Mouse (Mus musculus): Measurements from ENCODE around the gene Gys1. TPM values are rescaled to one million over a fixed set of nuclear protein-coding genes. Genes with fewer than 3 reads are reported as not detected.

Gys1 gene
- polyA plus RNA-seq, 1 experiment from 2014 or later: 32.7 TPM

DNA sequence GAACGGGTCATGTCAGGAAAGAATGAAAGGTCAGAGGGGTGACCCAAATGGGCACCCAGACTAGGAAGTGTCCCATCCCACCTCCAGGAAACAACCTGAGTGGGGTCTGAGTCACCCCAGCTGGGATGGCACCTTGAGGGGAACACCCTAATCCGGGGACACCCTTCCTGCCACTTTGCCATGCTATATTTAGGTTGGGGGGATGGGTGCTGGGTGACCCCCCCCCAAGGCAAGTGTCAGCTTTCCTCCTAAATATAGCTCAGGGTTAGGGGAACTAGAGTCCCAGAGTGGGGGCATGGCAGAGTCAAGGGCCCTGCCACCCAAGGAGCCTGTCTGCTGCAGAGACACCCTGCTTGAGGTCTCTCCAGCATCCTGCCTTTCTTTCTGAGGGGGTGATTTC, 22.2 kb upstream of the Gys1 start:
- Histone ChIP-seq H3K4me2 (replicated peaks; ENCODE audit: low read depth, low read length) (no peak overlapping the region), H3K27ac (ENCODE audit: low read length) (no peak overlapping the region), H3K9ac (replicated peaks; ENCODE audit: low read depth, low read length) (no peak overlapping the region), H3K4me1 (ENCODE audit: control insufficient read depth, insufficient read depth, low read length) (peaks cover 16% of the 10 kb centered on the region; the same call in 1 of the 2 replicates), H3K27me3 (ENCODE audit: control insufficient read depth, insufficient read depth, low read length) (peaks cover 31% of the 10 kb centered on the region), H3K9me3 (ENCODE audit: control insufficient read depth, low read depth, low read length) (no peaks in the 10 kb centered on the region), H3K36me3 (ENCODE audit: control insufficient read depth, insufficient read depth, low read length) (no peaks in the 10 kb centered on the region), H3K4me3 (ENCODE audit: low read depth, low read length) (no peak overlapping the region)
- ATAC-seq (ENCODE audit: insufficient number of reproducible peaks, insufficient read depth, low FRiP score, low read depth): no peak
- 78% methylated on average over 2 of the region's 2 CpGs for WGBS

DNA sequence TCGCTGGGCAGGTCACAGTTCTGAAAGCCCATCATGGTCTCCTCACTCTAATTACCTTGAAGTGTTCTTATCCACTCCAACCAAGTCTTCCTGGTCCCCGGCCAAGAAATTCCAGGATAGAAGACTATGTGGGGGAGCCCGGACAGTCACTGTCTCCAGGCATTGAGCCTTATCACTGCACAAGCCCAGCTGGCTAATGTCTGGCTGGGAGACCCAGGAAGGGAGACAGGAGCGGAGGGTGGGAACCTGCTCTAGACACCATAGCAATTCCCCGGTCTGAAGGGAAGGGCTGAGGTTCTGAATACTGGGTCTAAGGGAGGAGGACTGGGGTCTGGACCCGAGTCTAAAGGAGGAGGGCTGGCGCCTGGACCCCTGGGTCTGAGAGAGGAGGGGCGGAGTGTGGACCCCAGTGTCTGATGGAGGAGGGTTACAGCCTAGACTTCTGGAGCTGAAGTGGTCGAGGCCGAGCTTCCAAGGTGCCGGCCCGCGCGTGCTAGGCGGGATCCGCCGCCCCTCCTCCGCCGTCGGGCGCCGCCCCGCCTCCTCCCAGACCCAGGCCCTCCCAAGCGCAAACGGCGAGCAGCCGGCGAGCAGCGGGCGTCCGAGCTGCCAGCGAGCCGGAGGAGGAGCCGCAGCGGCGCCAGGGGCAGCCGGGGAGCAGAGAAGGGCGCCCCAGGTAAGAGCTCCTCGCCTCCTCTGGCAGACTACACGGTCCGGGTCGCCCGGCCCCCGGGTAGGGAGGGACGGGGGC, 21.4 kb upstream of the Gys1 start, which contains the start of gene Ntf5:
Gene Ntf5, plus strand, starts transcription at position 583 of the 751 bp plus-strand sequence.
- peak within 1 kb of the TSS; percentile 80 for H3K4me2 ChIP-seq (replicated peaks; ENCODE audit: low read depth, low read length)
- H3K36me3 ChIP-seq (ENCODE audit: control insufficient read depth, insufficient read depth, low read length): no peaks in the 10 kb centered on the region
- H3K9me3 ChIP-seq (ENCODE audit: control insufficient read depth, low read depth, low read length): no peaks in the 10 kb centered on the region
- H3K27ac ChIP-seq (ENCODE audit: low read length): peak within 1 kb of the TSS; percentile 52
- H3K4me3 ChIP-seq (ENCODE audit: low read depth, low read length): peak within 1 kb of the TSS; percentile 44
- H3K9ac ChIP-seq (replicated peaks; ENCODE audit: low read depth, low read length): peak within 1 kb of the TSS; percentile 39
- H3K27me3 ChIP-seq (ENCODE audit: control insufficient read depth, insufficient read depth, low read length): peaks cover 22% of the 10 kb centered on the region; the same call in 1 of the 2 replicates
- ATAC-seq (ENCODE audit: insufficient number of reproducible peaks, insufficient read depth, low FRiP score, low read depth): peak; percentile 57
- H3K4me1 ChIP-seq (ENCODE audit: control insufficient read depth, insufficient read depth, low read length): peaks cover 23% of the 10 kb centered on the region; the same call in 1 of the 2 replicates
- WGBS: 2% methylated on average over 42 of the region's 45 CpGs

- Histone ChIP-seq H3K36me3 (ENCODE audit: control insufficient read depth, insufficient read depth, low read length) (no peaks in the 10 kb centered on the region), H3K4me1 (ENCODE audit: control insufficient read depth, insufficient read depth, low read length) (peaks cover 23% of the 10 kb centered on the region; the same call in 1 of the 2 replicates), H3K27me3 (ENCODE audit: control insufficient read depth, insufficient read depth, low read length) (peaks cover 17% of the 10 kb centered on the region; the same call in 1 of the 2 replicates), H3K4me2 (replicated peaks; ENCODE audit: low read depth, low read length) (peak overlapping the region; percentile 80), H3K9me3 (ENCODE audit: control insufficient read depth, low read depth, low read length) (no peaks in the 10 kb centered on the region), H3K27ac (ENCODE audit: low read length) (peak overlapping the region; percentile 52), H3K9ac (replicated peaks; ENCODE audit: low read depth, low read length) (peak overlapping the region; percentile 39), H3K4me3 (ENCODE audit: low read depth, low read length) (peak overlapping the region; percentile 44)
- WGBS: 3% methylated on average over 25 of the region's 27 CpGs
- peak; percentile 43; the same call in 1 of the 2 replicates for ATAC-seq (ENCODE audit: insufficient number of reproducible peaks, insufficient read depth, low FRiP score, low read depth)
These were observed 20.5 kb upstream of the Gys1 start for GRCm38 (mm10) chr7:45413864-45414739.

DNA sequence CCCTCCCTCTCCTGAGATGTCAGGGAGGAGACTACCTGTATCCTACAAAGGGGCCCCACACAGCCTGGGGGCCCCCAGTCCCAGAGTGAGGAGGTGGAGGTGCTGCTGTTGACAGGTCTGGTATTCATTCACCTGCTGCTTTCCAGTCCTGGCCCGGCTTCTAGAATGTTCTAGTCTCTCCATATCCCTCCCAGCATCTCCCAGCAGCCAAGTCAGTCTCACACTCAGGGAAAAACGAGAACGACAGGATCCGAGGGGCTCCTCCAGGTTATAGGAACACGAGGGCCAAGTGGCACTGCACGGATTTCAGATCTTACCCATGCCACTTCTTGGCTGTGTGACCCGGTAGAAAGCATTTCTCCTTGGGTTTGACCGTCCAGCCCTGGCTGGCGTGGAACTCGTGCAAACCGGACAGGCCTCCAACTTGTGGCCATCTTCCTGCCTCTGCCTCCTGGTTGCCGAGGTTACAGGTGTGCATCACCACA, 19.9 kb upstream of the Gys1 start:
- 50% methylated on average over 12 of the region's 12 CpGs for WGBS
- H3K27me3 ChIP-seq (ENCODE audit: control insufficient read depth, insufficient read depth, low read length): peaks cover 17% of the 10 kb centered on the region; the same call in 1 of the 2 replicates
- H3K4me1 ChIP-seq (ENCODE audit: control insufficient read depth, insufficient read depth, low read length): peaks cover 24% of the 10 kb centered on the region; the same call in 1 of the 2 replicates
- no peaks in the 10 kb centered on the region for H3K36me3 ChIP-seq (ENCODE audit: control insufficient read depth, insufficient read depth, low read length)
- no peak for ATAC-seq (ENCODE audit: insufficient number of reproducible peaks, insufficient read depth, low FRiP score, low read depth)
- H3K4me3 ChIP-seq (ENCODE audit: low read depth, low read length): no peak overlapping the region
- no peak overlapping the region for H3K27ac ChIP-seq (ENCODE audit: low read length)
- H3K4me2 ChIP-seq (replicated peaks; ENCODE audit: low read depth, low read length): peak overlapping the region; percentile 80; the same call in 1 of the 2 replicates
- H3K9me3 ChIP-seq (ENCODE audit: control insufficient read depth, low read depth, low read length): no peaks in the 10 kb centered on the region
- H3K9ac ChIP-seq (replicated peaks; ENCODE audit: low read depth, low read length): no peak overlapping the region

DNA sequence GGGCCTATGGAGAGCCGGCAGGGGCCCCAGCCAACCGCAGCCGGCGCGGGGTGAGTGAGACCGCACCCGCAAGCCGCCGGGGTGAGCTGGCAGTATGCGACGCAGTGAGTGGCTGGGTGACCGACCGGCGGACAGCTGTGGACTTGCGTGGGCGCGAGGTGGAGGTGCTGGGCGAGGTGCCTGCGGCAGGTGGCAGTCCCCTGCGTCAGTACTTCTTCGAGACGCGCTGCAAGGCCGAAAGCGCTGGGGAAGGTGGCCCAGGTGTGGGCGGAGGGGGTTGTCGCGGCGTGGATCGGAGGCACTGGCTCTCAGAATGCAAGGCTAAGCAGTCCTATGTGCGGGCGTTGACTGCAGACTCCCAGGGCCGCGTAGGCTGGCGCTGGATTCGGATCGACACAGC, 19.0 kb upstream of the Gys1 start:
- WGBS: 22% methylated on average over 37 of the region's 37 CpGs
- Histone ChIP-seq H3K27me3 (ENCODE audit: control insufficient read depth, insufficient read depth, low read length) (peaks cover 17% of the 10 kb centered on the region; the same call in 1 of the 2 replicates), H3K9ac (replicated peaks; ENCODE audit: low read depth, low read length) (no peak overlapping the region), H3K4me1 (ENCODE audit: control insufficient read depth, insufficient read depth, low read length) (peaks cover 28% of the 10 kb centered on the region; the same call in 1 of the 2 replicates), H3K4me2 (replicated peaks; ENCODE audit: low read depth, low read length) (peak overlapping the region; percentile 23; the same call in 1 of the 2 replicates), H3K27ac (ENCODE audit: low read length) (no peak overlapping the region), H3K36me3 (ENCODE audit: control insufficient read depth, insufficient read depth, low read length) (peaks cover under 1% of the 10 kb centered on the region; the same call in 1 of the 2 replicates), H3K9me3 (ENCODE audit: control insufficient read depth, low read depth, low read length) (no peaks in the 10 kb centered on the region), H3K4me3 (ENCODE audit: low read depth, low read length) (no peak overlapping the region; the same call in 1 of the 2 replicates)
- no peak for ATAC-seq (ENCODE audit: insufficient number of reproducible peaks, insufficient read depth, low FRiP score, low read depth)

GRCm38 (mm10) chr7:45417962-45418492, 16.6 kb upstream of the Gys1 start:
- H3K4me2 ChIP-seq (replicated peaks; ENCODE audit: low read depth, low read length): peak overlapping the region; percentile 8
- peak overlapping the region; percentile 18; the same call in 1 of the 2 replicates for H3K27ac ChIP-seq (ENCODE audit: low read length)
- no peaks in the 10 kb centered on the region for H3K9me3 ChIP-seq (ENCODE audit: control insufficient read depth, low read depth, low read length)
- H3K27me3 ChIP-seq (ENCODE audit: control insufficient read depth, insufficient read depth, low read length): peaks cover 13% of the 10 kb centered on the region; the same call in 1 of the 2 replicates
- ATAC-seq (ENCODE audit: insufficient number of reproducible peaks, insufficient read depth, low FRiP score, low read depth): no peak
- 9% methylated on average over 13 of the region's 13 CpGs for WGBS
- H3K9ac ChIP-seq (replicated peaks; ENCODE audit: low read depth, low read length): no peak overlapping the region
- H3K4me3 ChIP-seq (ENCODE audit: low read depth, low read length): no peak overlapping the region
- H3K36me3 ChIP-seq (ENCODE audit: control insufficient read depth, insufficient read depth, low read length): peaks cover 25% of the 10 kb centered on the region
- H3K4me1 ChIP-seq (ENCODE audit: control insufficient read depth, insufficient read depth, low read length): peaks cover 28% of the 10 kb centered on the region; the same call in 1 of the 2 replicates

GRCm38 (mm10) chr7:45419859-45420614, 14.6 kb upstream of the Gys1 start:
- 13% methylated on average over 27 of the region's 27 CpGs for WGBS
- no peaks in the 10 kb centered on the region for H3K9me3 ChIP-seq (ENCODE audit: control insufficient read depth, low read depth, low read length)
- peaks cover 6% of the 10 kb centered on the region; the same call in 1 of the 2 replicates for H3K27me3 ChIP-seq (ENCODE audit: control insufficient read depth, insufficient read depth, low read length)
- peaks cover 45% of the 10 kb centered on the region for H3K36me3 ChIP-seq (ENCODE audit: control insufficient read depth, insufficient read depth, low read length)
- peak overlapping the region; percentile 13; the same call in 1 of the 2 replicates for H3K4me2 ChIP-seq (replicated peaks; ENCODE audit: low read depth, low read length)
- H3K9ac ChIP-seq (replicated peaks; ENCODE audit: low read depth, low read length): no peak overlapping the region
- H3K27ac ChIP-seq (ENCODE audit: low read length): no peak overlapping the region
- H3K4me1 ChIP-seq (ENCODE audit: control insufficient read depth, insufficient read depth, low read length): peaks cover 18% of the 10 kb centered on the region; the same call in 1 of the 2 replicates
- ATAC-seq (ENCODE audit: insufficient number of reproducible peaks, insufficient read depth, low FRiP score, low read depth): no peak; the same call in 1 of the 2 replicates
- no peak overlapping the region for H3K4me3 ChIP-seq (ENCODE audit: low read depth, low read length)
